Mouse (Mus musculus) urinary bladder, adult 18-20 months (tissue): ENCODE results near the gene Ccdc91.

Experiments used
- DNase-seq, 2 experiments: peaks; one replicate each; pipeline ENCODE4 v3.0.0; 2022; ENCODE audit warnings: low spot score in 2 of 2, mixed read lengths in 2 of 2

Ccdc91 gene

DNA sequence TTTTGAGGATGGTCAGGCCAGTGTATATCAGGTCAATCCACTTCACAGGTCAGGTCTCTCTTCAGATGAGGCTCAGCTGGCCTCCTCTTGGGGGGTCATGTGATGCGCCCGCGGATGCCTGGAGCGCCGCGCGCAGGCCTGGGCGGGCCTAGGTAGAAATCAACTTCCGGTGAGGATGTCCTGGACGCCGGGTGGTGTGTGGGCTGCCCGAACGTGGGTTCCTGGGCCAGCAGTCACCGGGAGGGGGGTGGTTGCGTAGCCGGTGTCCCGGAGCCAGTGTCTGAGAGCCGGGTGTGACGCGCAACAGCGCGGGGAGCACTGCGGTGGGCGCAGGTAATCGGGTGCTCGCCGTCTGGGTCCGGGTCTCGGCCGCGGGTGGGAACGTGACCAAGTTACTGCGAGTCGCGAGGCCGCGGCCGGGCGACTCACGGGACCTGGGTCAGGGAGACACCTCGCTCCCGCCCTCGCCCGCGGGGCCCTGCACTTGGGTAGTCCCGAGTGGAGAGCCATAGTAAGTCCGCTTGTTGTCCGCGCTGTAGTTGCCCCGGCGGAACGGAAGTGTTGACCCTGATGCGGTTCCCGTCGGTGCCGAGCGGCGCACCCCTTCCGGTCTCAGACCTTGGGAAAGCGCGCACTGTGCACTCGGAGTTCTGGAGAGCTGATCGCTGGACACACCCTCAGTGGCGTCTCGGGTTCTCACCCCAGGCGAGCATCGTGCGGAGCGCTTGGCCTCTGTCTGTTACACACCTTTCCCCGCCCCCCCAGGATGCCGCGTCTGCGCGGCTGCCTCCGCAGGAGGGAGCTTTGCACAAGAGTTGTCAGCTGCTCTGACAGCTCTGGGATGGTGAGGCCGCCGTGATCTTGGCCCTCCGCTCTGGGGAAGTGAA, at the start of gene Ccdc91:
TSS of gene Ccdc91 (plus strand) at position 102 of the 887 bp plus-strand sequence.
- DNase-seq = peak; percentile 89 to 93

DNA sequence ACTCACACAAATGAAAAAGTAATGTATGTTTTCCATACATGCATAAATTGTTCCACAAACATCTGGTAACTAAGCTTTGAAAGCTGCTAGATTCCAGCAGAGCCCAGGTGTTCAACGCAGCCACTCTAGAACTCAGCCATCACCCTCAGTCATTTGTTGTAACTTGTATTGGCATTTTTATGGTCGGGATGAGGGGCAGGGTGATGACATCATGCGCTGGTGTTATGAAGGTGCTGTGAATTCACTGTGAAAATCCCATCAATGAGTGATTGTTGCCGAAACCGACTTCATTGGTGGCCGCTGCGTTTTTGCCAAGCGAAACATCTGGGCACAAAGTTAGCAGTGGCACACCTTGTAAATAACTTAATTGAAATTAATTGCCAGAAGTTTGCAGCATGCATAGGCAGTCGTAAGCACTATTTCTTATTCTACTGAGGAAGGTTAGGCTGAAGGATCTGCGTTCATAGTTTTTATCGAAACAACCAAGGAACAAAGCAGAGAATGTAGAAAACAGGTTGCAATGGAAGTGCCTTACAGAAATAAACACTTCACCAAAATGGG, 48.6 kb upstream of the Ccdc91 start:
- DNase-seq = no peak

DNA sequence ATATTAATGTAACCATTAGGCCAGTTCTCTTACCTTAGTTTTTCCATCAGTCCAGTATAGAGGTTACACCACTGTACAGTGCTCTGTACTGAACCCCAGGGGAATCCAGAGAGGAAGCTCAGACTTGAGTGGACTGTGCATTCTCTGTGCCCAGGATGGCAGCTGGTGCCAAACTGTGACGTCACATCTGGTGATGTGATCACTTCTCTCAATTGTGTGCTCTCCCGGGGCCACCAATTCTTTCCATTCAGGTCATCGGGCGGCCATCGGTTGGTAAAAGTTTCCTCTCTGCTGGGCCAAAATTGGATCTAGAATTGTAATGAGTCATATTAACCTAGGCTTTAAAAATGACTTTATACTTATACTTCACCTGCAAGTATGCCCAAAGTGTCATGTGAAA, 19.9 kb upstream of the Ccdc91 start:
- no peak for DNase-seq

DNA sequence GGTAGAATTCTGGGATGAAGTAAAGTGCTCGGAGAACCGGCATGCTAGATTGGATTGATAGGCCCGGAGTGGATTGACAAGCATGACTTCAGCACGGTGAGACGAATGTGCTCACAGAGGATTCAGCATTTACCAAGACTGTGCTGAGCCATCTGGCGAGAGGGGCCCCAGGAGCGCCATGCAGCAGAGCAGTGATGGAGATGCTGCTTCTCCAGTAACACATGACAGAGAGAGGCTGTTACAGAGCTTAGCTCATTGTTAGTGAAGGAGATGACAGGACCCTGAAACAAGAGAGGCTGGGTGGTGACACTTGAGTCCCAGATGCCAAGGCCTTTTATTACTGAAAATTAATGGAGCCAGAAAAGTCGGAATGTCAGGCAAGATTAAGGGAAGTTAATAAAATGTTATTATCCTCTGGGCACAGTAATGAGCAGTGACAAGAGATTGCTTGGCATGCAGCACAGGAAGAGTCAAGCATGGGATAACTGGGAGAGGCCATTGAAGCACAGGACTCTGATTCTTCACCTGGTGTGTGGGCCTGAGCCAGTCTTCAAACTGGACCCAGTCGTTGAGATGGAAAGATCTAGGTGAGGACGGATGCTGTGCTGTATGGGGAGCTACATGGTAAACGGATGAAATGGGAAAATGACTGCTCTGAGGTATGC, 16.9 kb upstream of the Ccdc91 start:
- no peak for DNase-seq

DNA sequence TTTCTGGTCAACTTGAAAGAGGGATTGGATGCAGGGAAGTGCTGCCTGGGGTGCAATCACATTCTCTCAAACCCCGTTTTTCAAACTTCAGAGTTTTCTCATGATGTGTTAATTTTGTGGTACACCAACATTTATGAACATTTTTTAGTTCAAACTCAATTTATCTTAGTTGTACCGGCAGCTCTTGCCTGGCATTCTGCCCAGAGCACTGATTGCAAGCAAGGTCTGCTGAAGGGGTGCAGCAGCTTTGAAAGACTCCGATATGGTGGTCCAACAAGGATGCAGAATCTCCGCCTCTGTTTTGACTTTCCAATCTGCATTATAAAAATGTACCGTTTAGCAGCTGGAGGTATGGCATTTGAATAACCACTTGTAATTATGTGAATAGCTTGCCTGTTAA, 5.6 kb upstream of the Ccdc91 start:
- no peak for DNase-seq

GRCm38 (mm10) chr6:147481141-147481540, 5.5 kb downstream of the Ccdc91 start:
- no peak for DNase-seq

DNA sequence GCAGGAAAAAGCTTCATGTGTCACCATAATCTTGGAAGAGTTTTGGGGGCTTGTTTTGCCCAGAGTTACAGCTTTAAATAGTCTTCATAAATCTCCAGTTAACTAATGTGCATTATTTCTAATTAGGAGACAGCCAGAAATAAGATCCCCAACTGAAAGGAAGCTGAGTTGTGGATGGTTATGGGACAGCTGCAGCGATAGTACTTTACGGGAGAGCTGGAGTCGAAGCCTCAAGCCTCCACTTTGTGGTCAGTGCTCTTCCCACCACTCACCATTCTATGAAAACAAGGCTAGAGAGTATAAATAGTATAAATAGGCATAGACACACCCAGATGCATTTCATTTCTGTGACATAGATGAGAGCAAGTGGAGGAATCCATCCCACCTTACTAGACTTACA, 14.5 kb downstream of the Ccdc91 start:
- DNase-seq = no peak

- DNase-seq = no peak
These were observed 16.9 kb downstream of the Ccdc91 start for GRCm38 (mm10) chr6:147492551-147492950.

GRCm38 (mm10) chr6:147501439-147501838, 25.8 kb downstream of the Ccdc91 start:
- no peak for DNase-seq

DNA sequence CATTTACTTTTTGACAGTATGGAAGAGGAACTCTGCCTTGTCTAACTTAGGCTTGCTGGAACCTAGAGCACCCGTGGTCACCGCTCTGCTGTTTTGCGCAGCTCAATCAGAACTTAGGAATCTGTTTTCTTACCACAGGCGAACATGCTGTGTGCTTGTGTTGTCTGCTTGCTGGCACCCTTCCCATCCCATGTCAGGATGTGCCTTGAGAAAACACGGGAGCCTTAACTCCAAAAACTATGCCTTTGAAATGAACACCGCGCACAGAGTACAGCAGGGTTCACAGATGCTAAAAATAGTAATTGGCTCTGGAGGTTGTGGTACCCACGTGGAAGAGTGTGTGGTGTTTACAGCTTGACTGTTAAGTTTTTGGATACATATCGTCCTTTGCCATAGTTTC, 30.4 kb downstream of the Ccdc91 start:
- DNase-seq = no peak

DNA sequence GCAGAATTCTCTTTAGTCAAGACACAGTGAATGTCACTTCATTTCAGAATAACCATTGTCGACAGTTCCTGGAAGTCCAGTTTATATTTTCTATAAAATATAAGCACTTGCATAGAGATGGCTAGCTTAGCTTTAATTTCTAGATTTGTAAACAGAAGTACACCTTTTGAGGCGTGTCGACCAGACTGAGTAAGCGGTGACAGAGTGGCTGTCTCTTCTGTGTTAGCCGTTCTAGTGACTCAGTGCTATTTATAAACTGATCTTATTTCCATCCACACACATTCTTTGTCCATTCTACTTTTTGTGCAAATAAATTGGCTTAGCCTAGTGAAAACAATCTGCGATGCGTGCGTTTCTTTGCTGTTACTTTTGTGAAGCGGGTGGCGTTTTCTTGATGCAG, 30.9 kb downstream of the Ccdc91 start:
- no peak for DNase-seq

- DNase-seq = no peak
These were observed 31.6 kb downstream of the Ccdc91 start for GRCm38 (mm10) chr6:147507186-147507585.

DNA sequence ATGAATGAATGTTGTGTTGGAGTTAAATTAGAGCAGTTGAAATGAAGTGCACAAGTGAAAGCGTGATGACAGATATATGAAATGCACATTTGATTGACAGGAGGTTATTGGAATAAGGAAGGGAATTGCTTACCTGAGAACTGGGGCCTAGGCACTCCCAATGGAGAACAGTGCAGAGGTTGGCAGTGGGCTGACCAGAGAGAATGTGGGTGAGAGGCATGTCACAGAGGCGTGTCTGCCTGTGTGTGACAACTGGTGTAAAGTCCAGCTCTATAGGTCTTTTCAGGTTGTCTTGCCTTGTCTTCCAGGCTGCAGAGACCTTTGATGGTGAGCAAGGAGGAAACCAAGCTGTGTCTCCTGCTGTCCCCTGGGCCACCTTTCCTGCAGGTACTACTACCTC, 34.9 kb downstream of the Ccdc91 start:
- DNase-seq = no peak

- DNase-seq = no peak
These were observed 42.3 kb downstream of the Ccdc91 start for GRCm38 (mm10) chr6:147517909-147518308.

- no peak for DNase-seq
These were observed 49.6 kb downstream of the Ccdc91 start for GRCm38 (mm10) chr6:147525236-147525635.

- no peak for DNase-seq
These were observed 59.3 kb downstream of the Ccdc91 start for GRCm38 (mm10) chr6:147534971-147535370.

DNA sequence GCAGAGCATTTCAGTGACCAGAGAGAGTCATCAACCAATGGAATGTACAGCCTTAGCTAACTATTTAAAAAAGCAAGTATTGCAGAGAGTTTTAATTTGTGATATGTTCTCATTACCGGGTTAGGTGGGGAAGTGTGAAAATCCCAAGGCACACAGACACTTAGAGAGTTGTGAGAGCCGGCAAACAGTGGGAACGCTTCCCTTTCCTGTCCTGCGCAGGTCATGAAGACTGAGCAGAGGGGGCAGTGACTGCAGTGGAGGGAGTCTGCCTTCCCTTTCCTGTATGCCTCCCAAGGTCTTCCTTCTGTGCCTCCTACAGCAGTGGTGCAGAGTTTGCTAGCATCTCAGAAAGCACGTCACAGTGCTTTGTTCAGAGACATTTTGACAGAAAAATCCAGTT, 62.6 kb downstream of the Ccdc91 start:
- no peak for DNase-seq

DNA sequence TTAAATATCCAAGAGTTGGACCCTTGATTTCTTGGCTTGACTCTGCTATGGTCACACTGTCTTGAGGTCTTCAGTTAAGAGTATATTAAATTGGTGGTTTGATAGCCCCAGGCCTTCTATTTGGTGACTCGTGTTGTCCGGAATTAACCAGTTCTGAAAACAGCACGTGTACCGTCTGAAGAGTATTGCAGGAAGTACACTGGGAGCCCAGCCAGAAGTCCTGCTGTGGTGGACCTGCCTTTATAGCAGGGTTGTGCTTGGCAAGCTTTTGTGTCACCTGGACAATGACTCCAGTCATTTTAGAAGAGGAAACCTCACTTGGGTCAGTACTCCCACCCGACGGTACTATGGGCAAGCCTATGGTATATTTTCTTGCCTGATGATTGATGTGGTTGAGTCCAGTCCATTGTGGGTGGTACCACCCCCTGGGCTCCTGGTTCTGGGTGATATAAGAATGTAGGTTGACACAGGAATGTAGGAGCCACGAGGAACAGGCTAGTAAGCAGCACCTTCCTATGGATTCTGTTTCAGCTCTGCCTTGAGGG, 63.5 kb downstream of the Ccdc91 start:
- no peak for DNase-seq

DNA sequence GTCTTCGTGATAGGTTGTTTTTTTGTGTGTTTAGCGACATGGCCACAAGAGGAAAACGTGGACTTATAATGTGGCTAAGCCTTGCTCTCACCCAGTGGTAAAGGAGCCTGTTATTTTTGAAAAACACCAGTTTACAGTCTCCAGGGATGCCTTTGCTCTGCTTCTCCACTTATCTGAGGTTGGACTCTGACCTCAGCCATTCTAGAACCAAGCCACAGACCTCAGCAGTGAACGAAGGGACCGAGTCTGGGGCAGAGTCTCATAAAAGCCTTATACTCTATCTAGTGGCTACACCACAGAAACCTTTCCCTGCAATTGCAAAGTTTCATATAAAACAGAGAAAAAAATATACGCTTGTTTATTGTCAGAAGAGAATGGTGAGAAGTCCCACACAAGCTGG, 65.3 kb downstream of the Ccdc91 start:
- no peak for DNase-seq

- DNase-seq = no peak
These were observed 80.0 kb downstream of the Ccdc91 start for GRCm38 (mm10) chr6:147555591-147555990.

DNA sequence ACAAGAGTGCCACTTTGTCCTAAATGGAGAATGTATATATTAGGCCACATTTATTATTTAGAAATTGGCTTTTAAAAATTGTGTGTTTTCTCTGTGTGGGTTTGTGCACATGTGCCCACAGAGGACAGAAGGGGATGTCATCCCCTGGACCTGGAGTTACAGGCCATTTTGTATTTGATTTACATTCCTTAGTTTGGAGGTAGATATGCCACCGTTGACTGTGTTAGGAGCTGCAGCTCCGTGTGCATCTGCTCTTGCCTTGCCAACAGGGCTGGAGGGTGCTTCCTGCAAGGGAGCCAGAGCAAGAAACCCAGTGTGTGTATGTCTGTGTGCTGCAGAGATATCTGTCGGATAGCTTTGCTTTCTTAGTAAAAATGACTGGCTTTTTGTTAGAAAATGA, 83.7 kb downstream of the Ccdc91 start:
- DNase-seq = no peak

DNA sequence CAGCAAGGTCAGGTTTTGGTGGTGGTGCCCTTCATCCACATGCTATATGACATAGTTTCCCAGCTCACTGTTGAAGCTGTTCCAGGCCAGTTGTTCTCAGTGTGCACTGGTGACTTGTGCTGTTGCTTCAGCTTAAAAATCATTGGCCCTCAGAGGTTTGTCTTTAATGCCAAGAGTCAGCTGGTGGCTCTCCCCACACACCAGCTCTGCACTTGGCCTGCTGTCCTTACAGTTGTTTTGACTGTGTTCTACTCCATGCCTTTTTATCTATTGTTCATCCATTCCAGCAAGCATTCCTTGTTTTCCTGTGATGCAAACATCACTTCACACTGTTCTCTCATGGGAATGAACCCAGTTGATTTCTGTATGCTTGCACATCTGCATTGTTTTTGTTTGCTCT, 84.8 kb downstream of the Ccdc91 start:
- no peak for DNase-seq

DNA sequence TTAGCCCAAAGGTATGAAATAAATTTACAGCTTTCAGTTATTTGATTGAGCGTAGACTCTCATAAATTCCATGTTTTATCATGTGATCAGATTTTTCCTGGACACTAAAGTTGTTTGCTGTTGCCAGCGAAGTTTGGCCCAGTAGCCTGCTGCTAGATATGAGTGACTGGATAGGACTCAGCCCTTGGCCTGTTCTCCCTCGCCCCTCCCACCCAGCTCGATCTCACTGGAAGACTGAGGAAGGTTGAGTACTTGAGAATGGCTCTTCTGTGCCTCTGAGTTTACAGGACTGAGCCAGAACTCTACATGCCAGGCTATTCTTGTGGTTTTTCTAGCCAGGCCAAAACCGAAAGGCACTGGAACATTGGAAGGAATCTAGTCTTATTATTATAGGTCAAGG, 93.6 kb downstream of the Ccdc91 start:
- DNase-seq = peak in 1 of 2 experiments; percentile 34
